Mouse (Mus musculus) cortical plate, adult 2 months (tissue): ENCODE measurements around the gene Dctpp1. TPM values are rescaled to one million over a fixed set of nuclear protein-coding genes. Genes with fewer than 3 reads are reported as not detected.

Experiments
- H3K27ac ChIP-seq: fragments of 200-500 bp; 2 replicates; pipeline ENCODE4 v1.5.1; 2012; ENCODE audit warnings: low read length, control low read depth, inconsistent platforms; ENCODE audit not compliant: insufficient read depth
- H3K4me1 ChIP-seq: fragments of 200-500 bp; 2 replicates; pipeline ENCODE4 v1.6.1; 2011; ENCODE audit warnings: low read length; ENCODE audit not compliant: control insufficient read depth, insufficient read depth
- H3K4me3 ChIP-seq: fragments of 200-500 bp; 2 replicates; pipeline ENCODE4 v1.5.1; 2011; ENCODE audit warnings: mild to moderate bottlenecking, low read length, control low read depth; ENCODE audit not compliant: insufficient read depth
- CTCF ChIP-seq: fragments of 200-500 bp; IDR thresholded peaks from 2 replicates; pipeline ENCODE4 v1.5.1; 2011; ENCODE audit warnings: mild to moderate bottlenecking, control low read depth, low read length; ENCODE audit not compliant: insufficient read depth; ENCODE audit errors: extremely low read depth
- POLR2A ChIP-seq: fragments of 200-500 bp; IDR thresholded peaks from 2 replicates; pipeline ENCODE4 v1.6.1; 2011; ENCODE audit warnings: mild to moderate bottlenecking, low read length, control low read depth; ENCODE audit not compliant: insufficient read depth; ENCODE audit errors: extremely low read depth
- polyA plus RNA-seq: library from polyadenylated mRNA; depleted of rRNA; stranded (reverse); fragments of >200 nt; gene quantifications from 2 replicates; pipeline ENCODE4 v1.2.3, GENCODE M21; 2012

The Dctpp1 gene
- polyA plus RNA-seq, 1 experiment = 37.4 TPM

GRCm38 (mm10) chr7:127223106-127223505 is 37.4 kb downstream of the Dctpp1 start:
- no peak for TF ChIP-seq CTCF
- no peak overlapping the region for H3K4me3 ChIP-seq
- H3K4me1 ChIP-seq = no peaks in the 10 kb centered on the region; the same call in 1 of the 2 replicates
- no peak overlapping the region for H3K27ac ChIP-seq

DNA sequence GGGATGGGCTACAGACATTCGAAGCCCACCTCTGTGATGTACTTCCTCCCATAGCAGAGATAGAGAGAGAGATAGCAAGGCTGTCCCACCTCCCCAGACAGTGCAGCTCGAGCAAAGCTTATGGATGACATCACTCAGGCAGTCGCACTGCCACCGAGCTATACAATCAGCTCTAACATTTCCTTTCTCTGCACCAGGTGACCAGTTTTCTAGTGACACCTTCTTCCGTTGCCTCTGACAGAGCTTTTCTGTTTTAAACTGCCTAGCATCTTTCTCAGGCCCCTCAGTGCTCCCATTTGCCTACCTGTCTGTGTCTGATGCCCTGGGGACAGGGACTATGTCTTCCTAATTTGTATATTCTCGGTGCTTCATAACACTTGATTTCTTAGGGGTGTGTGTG is 40.1 kb downstream of the Dctpp1 start:
- no peak overlapping the region for H3K4me3 ChIP-seq
- TF ChIP-seq CTCF = no peak
- no peak for TF ChIP-seq POLR2A

DNA sequence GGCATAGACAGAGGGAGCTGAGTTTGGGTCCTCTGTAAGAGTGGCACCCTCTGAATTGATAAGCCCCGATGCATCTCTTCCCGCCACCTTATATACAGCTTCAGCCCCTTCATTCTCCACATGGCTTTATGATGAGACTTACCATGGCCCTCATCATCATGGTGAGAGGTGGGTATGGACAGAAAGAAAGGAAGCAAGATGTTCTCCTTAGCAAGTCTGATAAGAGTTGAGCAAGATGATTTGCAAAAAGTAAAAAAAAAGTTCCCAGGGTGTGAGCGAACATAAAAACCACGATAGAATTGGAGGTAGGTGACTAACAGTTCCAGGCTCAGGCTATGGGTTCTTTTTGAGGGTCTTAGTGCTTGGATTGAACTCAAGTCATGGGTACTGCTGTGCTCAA is 41.8 kb downstream of the Dctpp1 start:
- H3K4me3 ChIP-seq = no peak overlapping the region
- 0 out of 2 replicates have a peak, but pooled peaks cover 2% of the 10 kb centered on the region for H3K4me1 ChIP-seq
- H3K27ac ChIP-seq = no peak overlapping the region
- TF ChIP-seq POLR2A = no peak
- no peak for TF ChIP-seq CTCF

More for the DNA sequence above, 40.1 kb downstream of the Dctpp1 start:
- H3K27ac ChIP-seq = no peak overlapping the region
- H3K4me1 ChIP-seq = no peaks in the 10 kb centered on the region; the same call in 1 of the 2 replicates

DNA sequence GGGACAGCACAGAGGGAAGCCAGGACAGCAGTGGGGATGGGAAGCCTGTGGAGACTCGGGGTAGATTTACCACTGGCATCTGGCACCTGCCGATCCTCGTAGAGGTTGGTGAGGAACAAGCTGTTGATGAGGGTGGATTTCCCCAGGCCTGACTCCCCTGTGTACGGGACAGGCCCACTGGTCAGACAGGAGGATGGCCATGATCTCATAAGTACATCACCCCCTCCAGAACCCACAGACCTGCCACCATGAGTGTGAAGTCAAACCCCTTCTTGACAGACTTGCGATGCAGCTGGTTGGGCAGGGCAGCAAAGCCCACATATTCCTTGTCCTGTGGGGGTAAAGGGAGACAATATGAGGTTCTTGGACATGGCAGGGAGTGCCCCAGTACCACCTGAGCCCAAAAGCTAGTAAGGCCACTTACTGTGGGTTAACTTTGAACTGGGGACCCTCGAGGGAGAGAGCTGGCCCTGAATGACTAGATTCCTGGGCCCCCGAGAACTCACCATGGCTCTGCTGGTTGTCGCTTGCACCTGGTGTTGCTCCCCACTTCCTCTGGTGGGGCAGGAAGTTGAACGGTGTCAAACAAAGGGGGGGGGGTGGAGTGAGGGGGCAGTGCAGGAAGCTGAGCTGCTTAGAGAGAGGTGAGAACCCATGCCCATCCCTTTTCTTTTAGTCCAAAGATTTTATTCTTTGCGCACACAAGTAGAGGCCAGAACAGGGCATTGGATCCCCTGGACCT is 42.4 kb downstream of the Dctpp1 start:
- H3K4me1 ChIP-seq = 0 out of 2 replicates have a peak, but pooled peaks cover 2% of the 10 kb centered on the region
- no peak overlapping the region for H3K4me3 ChIP-seq
- H3K27ac ChIP-seq = no peak overlapping the region
- TF ChIP-seq POLR2A = no peak
- no peak for TF ChIP-seq CTCF

DNA sequence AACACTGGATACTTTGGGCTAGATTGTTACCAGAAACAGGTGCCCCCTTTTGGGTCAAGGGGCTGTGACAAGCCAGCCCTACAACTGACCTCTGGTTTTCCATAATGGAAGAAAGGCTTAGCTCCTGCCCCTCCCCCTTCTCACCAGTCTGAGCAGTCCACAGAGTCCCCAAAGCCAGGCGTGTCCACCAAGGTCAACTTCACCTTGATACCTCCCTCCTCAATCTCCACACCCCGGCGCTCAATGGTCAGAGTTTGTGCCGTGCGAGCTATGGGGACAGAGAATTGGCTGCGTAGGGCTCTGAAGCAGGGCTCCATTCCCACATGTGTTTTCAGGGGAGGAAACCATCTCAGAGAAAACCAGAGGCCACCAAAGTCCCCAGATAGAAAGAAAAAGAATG is 43.0 kb downstream of the Dctpp1 start:
- no peak for TF ChIP-seq POLR2A
- TF ChIP-seq CTCF = no peak

DNA sequence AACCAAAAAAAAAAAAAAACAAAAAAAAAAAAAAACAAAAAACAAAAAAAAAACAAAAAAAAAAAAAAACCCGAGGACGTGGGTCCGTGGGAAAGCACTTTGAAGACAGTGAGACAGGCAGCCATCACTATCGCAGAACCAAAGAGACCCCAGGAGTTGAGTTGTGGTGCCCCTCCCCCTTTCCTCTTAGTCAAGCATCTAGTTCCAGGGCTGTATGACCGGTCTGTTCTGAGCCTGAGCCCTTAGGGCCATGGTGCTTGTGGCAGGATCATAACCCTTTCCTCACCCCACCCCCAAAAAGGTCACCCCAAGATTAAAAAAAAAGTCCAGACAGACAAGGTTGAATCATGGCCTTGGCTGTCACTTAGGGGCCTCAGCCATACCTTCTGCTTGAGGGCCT is 44.2 kb downstream of the Dctpp1 start:
- no peak overlapping the region for H3K27ac ChIP-seq
- no peak overlapping the region for H3K4me3 ChIP-seq
- H3K4me1 ChIP-seq = 0 out of 2 replicates have a peak, but pooled peaks cover 2% of the 10 kb centered on the region
- TF ChIP-seq CTCF (no peak), POLR2A (no peak)

More for the DNA sequence above, 43.0 kb downstream of the Dctpp1 start:
- 0 out of 2 replicates have a peak, but pooled peaks cover 2% of the 10 kb centered on the region for H3K4me1 ChIP-seq
- H3K27ac ChIP-seq = no peak overlapping the region
- H3K4me3 ChIP-seq = no peak overlapping the region

GRCm38 (mm10) chr7:127214981-127215871 is 45.3 kb downstream of the Dctpp1 start:
- 0 out of 2 replicates have a peak, but pooled peaks cover 2% of the 10 kb centered on the region for H3K4me1 ChIP-seq
- peak overlapping the region; percentile 15; the same call in 1 of the 2 replicates for H3K4me3 ChIP-seq
- TF ChIP-seq CTCF (peak; percentile 89), POLR2A (no peak)
- H3K27ac ChIP-seq = no peak overlapping the region

GRCm38 (mm10) chr7:127214521-127214920 is 46.0 kb downstream of the Dctpp1 start:
- Histone ChIP-seq H3K27ac (no peak overlapping the region), H3K4me3 (peak overlapping the region; percentile 15; the same call in 1 of the 2 replicates)
- TF ChIP-seq POLR2A (no peak), CTCF (no peak)

DNA sequence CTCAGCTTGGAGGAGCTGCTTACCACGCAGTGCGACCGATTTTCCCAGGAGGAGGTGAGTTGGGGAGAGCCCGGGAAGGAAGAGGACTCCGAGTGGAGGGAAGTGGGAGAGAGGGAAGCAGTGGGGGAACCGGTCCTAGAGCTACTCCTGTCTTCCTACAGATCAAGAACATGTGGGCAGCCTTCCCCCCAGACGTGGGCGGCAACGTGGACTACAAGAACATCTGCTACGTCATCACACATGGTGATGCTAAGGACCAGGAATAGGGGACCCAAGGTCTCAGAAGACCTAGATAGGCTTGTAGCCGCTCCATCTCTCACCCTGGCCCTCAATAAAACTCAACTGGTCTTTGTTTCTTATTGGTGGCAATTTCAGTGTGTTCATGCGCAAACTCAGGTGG is 46.6 kb downstream of the Dctpp1 start:
- no peak overlapping the region for H3K27ac ChIP-seq
- TF ChIP-seq CTCF (no peak), POLR2A (no peak)
- H3K4me1 ChIP-seq = 0 out of 2 replicates have a peak, but pooled peaks cover 2% of the 10 kb centered on the region

More at GRCm38 (mm10) chr7:127214521-127214920, 46.0 kb downstream of the Dctpp1 start:
- 0 out of 2 replicates have a peak, but pooled peaks cover 2% of the 10 kb centered on the region for H3K4me1 ChIP-seq

GRCm38 (mm10) chr7:127213485-127213884 is 47.0 kb downstream of the Dctpp1 start:
- Histone ChIP-seq H3K27ac (no peak overlapping the region), H3K4me1 (0 out of 2 replicates have a peak, but pooled peaks cover 2% of the 10 kb centered on the region), H3K4me3 (no peak overlapping the region)
- peak; percentile 72 for TF ChIP-seq CTCF
- no peak for TF ChIP-seq POLR2A

More for the DNA sequence above, 46.6 kb downstream of the Dctpp1 start:
- H3K4me3 ChIP-seq = no peak overlapping the region
